Mouse (Mus musculus) megakaryocyte, embryonic 14.5 days (primary cell): ENCODE results near the gene Mis12.

Experiments used
- FLI1 ChIP-seq: IDR thresholded peaks from 2 replicates; pipeline ENCODE4 v1.6.1; 2012; ENCODE audit warnings: low read length, inconsistent platforms, mixed read lengths
- GATA1 ChIP-seq: IDR thresholded peaks from 3 replicates; pipeline ENCODE4 v1.6.1; 2012; ENCODE audit warnings: mixed read lengths, low read length, inconsistent platforms, borderline replicate concordance

DNA sequence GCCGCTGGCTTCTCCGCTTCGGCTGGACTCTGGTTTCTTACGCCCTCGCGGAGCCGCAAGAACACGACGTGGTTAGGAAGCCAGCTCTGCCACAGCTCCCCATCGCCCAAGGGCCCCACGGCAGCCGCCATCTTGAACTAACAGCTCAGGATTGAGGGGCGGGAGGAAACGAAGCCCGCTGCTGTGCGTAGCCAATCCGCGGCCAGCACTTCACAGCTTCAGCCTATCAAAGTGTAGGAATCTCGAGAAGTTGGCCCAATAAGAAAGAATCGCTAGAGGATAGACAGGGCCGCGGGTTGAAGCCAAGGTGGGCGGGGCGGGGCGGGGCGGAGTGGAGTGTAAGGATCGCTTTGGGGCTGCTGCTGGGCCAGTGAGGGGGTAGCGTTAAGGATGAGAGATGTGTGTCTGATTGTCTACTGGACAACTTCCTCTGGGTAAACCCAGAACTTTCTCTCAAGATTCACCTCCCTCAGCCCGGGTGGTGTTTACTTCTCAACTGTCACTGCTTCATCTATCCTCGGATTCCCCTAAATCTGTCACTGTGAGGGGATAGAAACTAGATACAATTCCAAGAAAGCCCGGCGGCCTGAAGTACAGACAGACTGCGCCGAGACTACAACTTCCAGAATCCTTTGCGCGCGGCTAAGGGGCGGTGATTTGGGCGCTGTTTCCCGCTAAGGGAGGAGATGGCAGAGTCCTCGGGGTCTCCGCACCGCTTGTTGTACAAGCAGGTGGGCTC is 49.4 kb upstream of the Mis12 start, which contains the start of the genes Nup88 and Rpain:
- TF ChIP-seq GATA1 (no peak), FLI1 (no peak)
